Mouse (Mus musculus): ENCODE results near the gene Ins2.

DNA sequence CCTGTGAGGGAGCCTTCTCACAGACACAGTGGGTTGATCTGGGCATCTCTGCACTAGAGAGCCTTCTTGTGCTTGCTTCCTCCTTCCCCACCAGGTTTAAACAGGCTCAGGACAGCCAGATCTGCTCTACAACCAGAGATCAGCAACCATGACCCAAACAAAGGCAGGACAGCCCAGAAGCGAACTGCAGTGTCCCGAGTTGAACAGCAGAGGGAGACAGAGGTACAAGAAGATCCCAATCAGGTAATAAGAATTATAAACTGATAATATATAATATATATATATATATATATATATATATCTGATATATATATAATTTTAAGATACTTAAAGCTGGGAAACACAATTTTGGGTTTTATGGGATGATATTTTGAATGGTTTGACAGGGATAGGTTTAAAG lies 22.5 kb downstream of the Ins2 start:
- TF ChIP-seq POLR2A (IDR thresholded peaks at IDR 0.05; ENCODE audit: insufficient read depth, low read depth, low read length): no peak
- 0 out of 2 replicates have a peak, but pooled peaks have one; percentile 27 for TF ChIP-seq CTCF (IDR thresholded peaks at IDR 0.05; ENCODE audit: insufficient read depth, low read depth, low read length)

All from olfactory bulb, adult 2 months (tissue).